Comparison of ENCODE assay signal across 30 mouse cellular contexts in genomic region chr3:128797829-128798228, GRCm38 (mm10).
DNase-seq lines count a peak whose midpoint lies in the region; ATAC-seq and TF ChIP-seq lines count a peak whose summit lies in the region.
"Had no signal": no experiment of that assay in that cellular context is flagged by ENCODE, and none has a peak within 500 bp of the region (broad histone marks: within the 10 kb centered on the region; RNA-seq: fewer than 3 reads in every experiment).

No protein-coding gene starts in this region.

- H3K27ac ChIP-seq in embryonic facial prominence, embryonic 14.5 days (replicated peaks; ENCODE audit: low read depth, low read length), result no peak overlapping the region
- H3K27ac ChIP-seq in embryonic facial prominence, embryonic 10.5 days (replicated peaks), result no peak overlapping the region
- no peak overlapping the region for H3K27ac ChIP-seq in layer of hippocampus, adult 2 months
- no peak overlapping the region for H3K27ac ChIP-seq in forebrain, postnatal 0 days (ENCODE audit: low read depth, low read length)
- H3K27ac ChIP-seq: embryonic facial prominence, embryonic 15.5 days; heart, adult 2 months; heart, embryonic 13.5 days; liver, embryonic 15.5 days; neural tube, embryonic 12.5 days had no signal

- 56% methylated on average over 1 of the region's 1 CpGs for WGBS in embryonic facial prominence, embryonic 14.5 days
- 87% methylated on average over 1 of the region's 1 CpGs for WGBS in embryonic facial prominence, embryonic 10.5 days
- WGBS in forebrain, postnatal 0 days, result 55% methylated on average over 1 of the region's 1 CpGs

- no peak overlapping the region for H3K4me2 ChIP-seq in embryonic facial prominence, embryonic 14.5 days (ENCODE audit: low read depth, low read length)
- H3K4me2 ChIP-seq in forebrain, postnatal 0 days (ENCODE audit: low read depth), result no peak overlapping the region
- H3K4me2 ChIP-seq: embryonic facial prominence, embryonic 15.5 days; heart, embryonic 13.5 days; liver, embryonic 15.5 days; lung, embryonic 14.5 days; neural tube, embryonic 12.5 days had no signal

- no peak for TF ChIP-seq CTCF in layer of hippocampus, adult 2 months (conservative IDR thresholded peaks at IDR 0.05)
- no peak for TF ChIP-seq CTCF in forebrain, postnatal 0 days (IDR thresholded peaks at IDR 0.05; ENCODE audit: low read depth)

- H3K36me3 ChIP-seq in embryonic facial prominence, embryonic 14.5 days (ENCODE audit: control insufficient read depth, insufficient read depth, low read length), result no peaks in the 10 kb centered on the region
- no peaks in the 10 kb centered on the region for H3K36me3 ChIP-seq in embryonic facial prominence, embryonic 10.5 days (replicated peaks)
- no peaks in the 10 kb centered on the region for H3K36me3 ChIP-seq in forebrain, postnatal 0 days (ENCODE audit: insufficient read depth)
- H3K36me3 ChIP-seq: embryonic facial prominence, embryonic 15.5 days; heart, embryonic 13.5 days; liver, embryonic 15.5 days; neural tube, embryonic 12.5 days had no signal

- DNase-seq in embryonic facial prominence, embryonic 14.5 days (ENCODE audit: low spot score), result peak; percentile 45
- no peak for DNase-seq in embryonic facial prominence, embryonic 10.5 days (ENCODE audit: low spot score)
- DNase-seq in layer of hippocampus, adult 2 months (ENCODE audit: low spot score in 2 of 2), result peak; percentile 4 to 12
- no peak for DNase-seq in layer of hippocampus, postnatal 25 days (ENCODE audit: extremely low spot score in 1 of 2, low spot score in 1 of 2)
- DNase-seq in retina, embryonic 14.5 days (ENCODE audit: low spot score), result peak; percentile 2
- DNase-seq in retina, postnatal 1 day, result no peak
- DNase-seq in forebrain, postnatal 0 days, result peak; percentile 65
- DNase-seq in gastrocnemius, adult 18-20 months (ENCODE audit: low spot score), result no peak
- DNase-seq: adrenal gland, adult 2 months; adrenal gland, postnatal 36 days; cerebellum, adult 11 months; cerebellum, adult 9-11 months; heart, adult 2 months; heart, postnatal 10 days; kidney, adult 9 months; kidney, postnatal 10 days; lung, embryonic 14.5 days; lung, postnatal 14 days; right cerebral cortex, postnatal 14 days; spleen, adult 18-20 months; thymus, adult 18-20 months; thymus, postnatal 25 days had no signal

- H3K4me3 ChIP-seq in embryonic facial prominence, embryonic 14.5 days (ENCODE audit: low read depth, low read length), result no peak overlapping the region
- H3K4me3 ChIP-seq in embryonic facial prominence, embryonic 10.5 days, result no peak overlapping the region
- no peak overlapping the region for H3K4me3 ChIP-seq in layer of hippocampus, adult 2 months
- no peak overlapping the region for H3K4me3 ChIP-seq in forebrain, postnatal 0 days (ENCODE audit: low read depth, low read length)
- H3K4me3 ChIP-seq: embryonic facial prominence, embryonic 15.5 days; heart, adult 2 months; heart, embryonic 13.5 days; liver, embryonic 15.5 days; neural tube, embryonic 12.5 days had no signal

- H3K27me3 ChIP-seq in embryonic facial prominence, embryonic 14.5 days (replicated peaks; ENCODE audit: control insufficient read depth, insufficient read depth, low read length), result no peaks in the 10 kb centered on the region
- H3K27me3 ChIP-seq in embryonic facial prominence, embryonic 10.5 days (replicated peaks; ENCODE audit: low read depth, poor library complexity, severe bottlenecking), result no peaks in the 10 kb centered on the region
- no peaks in the 10 kb centered on the region for H3K27me3 ChIP-seq in forebrain, postnatal 0 days (ENCODE audit: insufficient read depth, low read length)
- H3K27me3 ChIP-seq: CH12.LX; embryonic facial prominence, embryonic 15.5 days; heart, embryonic 13.5 days; liver, embryonic 15.5 days; neural tube, embryonic 12.5 days had no signal

- H3K9ac ChIP-seq in embryonic facial prominence, embryonic 14.5 days (ENCODE audit: low read depth, low read length), result no peak overlapping the region
- no peak overlapping the region for H3K9ac ChIP-seq in forebrain, postnatal 0 days
- H3K9ac ChIP-seq: embryonic facial prominence, embryonic 15.5 days; heart, embryonic 13.5 days; liver, embryonic 15.5 days; lung, embryonic 14.5 days; neural tube, embryonic 12.5 days had no signal

- ATAC-seq in embryonic facial prominence, embryonic 14.5 days (ENCODE audit: low read depth), result no peak
- ATAC-seq in forebrain, postnatal 0 days, result peak; percentile 91
- ATAC-seq: activated CD4-positive, CD25-positive, alpha-beta regulatory T cell, adult 4 months; intestine, postnatal 0 days; midbrain, embryonic 16.5 days had no signal

- H3K4me1 ChIP-seq in embryonic facial prominence, embryonic 14.5 days (ENCODE audit: control insufficient read depth, insufficient read depth, low read length), result no peaks in the 10 kb centered on the region; the same call in 1 of the 2 replicates
- H3K4me1 ChIP-seq in embryonic facial prominence, embryonic 10.5 days, result no peaks in the 10 kb centered on the region
- no peaks in the 10 kb centered on the region for H3K4me1 ChIP-seq in forebrain, postnatal 0 days (ENCODE audit: insufficient read depth)
- H3K4me1 ChIP-seq: embryonic facial prominence, embryonic 15.5 days; heart, embryonic 13.5 days; liver, embryonic 15.5 days; neural tube, embryonic 12.5 days had no signal

- no peaks in the 10 kb centered on the region for H3K9me3 ChIP-seq in embryonic facial prominence, embryonic 14.5 days (ENCODE audit: control insufficient read depth, low read length)
- no peaks in the 10 kb centered on the region for H3K9me3 ChIP-seq in embryonic facial prominence, embryonic 10.5 days
- H3K9me3 ChIP-seq in forebrain, postnatal 0 days (ENCODE audit: low read length), result no peaks in the 10 kb centered on the region
- H3K9me3 ChIP-seq: embryonic facial prominence, embryonic 15.5 days; heart, embryonic 13.5 days; liver, embryonic 15.5 days; neural tube, embryonic 12.5 days had no signal

Comparison
In these comparisons a context has a peak if more than half of its experiments do, and no peak if none do; other contexts are left out.
1. DNase-seq: peak in embryonic facial prominence, embryonic 14.5 days (single experiment), layer of hippocampus, adult 2 months (2 of 2), retina, embryonic 14.5 days (single experiment) and forebrain, postnatal 0 days (single experiment); none in embryonic facial prominence, embryonic 10.5 days (single experiment), layer of hippocampus, postnatal 25 days (0 of 2), retina, postnatal 1 day (single experiment) and gastrocnemius, adult 18-20 months (single experiment).